Mouse (Mus musculus): ENCODE data around the gene Trim2.

DNA sequence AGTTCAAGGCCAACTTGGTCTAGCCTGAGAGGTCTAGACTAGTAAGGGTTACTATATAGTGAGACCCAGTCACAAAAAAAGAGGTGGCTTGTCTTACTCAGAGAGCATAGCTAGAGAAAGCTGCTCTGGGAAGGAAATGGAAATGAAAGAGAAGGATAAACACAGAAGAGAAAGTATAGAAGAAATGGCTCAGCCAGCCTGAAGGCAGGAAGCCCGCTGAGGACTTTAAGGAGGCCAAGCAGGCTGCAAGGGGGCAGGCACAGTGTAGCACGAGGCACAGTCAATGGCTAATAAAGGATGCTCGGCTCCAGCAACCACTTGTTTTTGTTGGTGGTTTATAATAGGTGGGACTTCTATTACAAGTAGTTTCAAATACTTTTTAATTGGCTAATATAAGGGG is 100.6 kb downstream of the Trim2 start:
- TF ChIP-seq POLR2A (IDR thresholded peaks at IDR 0.05; ENCODE audit: insufficient read length, low read depth), result no peak
- no peak for TF ChIP-seq USF1 (IDR thresholded peaks at IDR 0.05; ENCODE audit: low read depth)
- no peak for TF ChIP-seq MYOD1 (IDR thresholded peaks at IDR 0.05; ENCODE audit: control insufficient read depth in 1 of 3, insufficient read length in 2 of 3, low read depth in 2 of 3)
- TF ChIP-seq E2F4 (IDR thresholded peaks at IDR 0.05; ENCODE audit: insufficient read depth), result no peak
- TF ChIP-seq MYOG (IDR thresholded peaks at IDR 0.05; ENCODE audit: control insufficient read depth in 1 of 3, insufficient read depth in 1 of 3, insufficient read length in 2 of 3, low read depth in 2 of 3), result no peak

All from myocyte (in vitro differentiated cells).